Mouse (Mus musculus) intestine, embryonic 16.5 days (tissue): Measurements from ENCODE around the gene Slc16a1. TPM values are rescaled to one million over a fixed set of nuclear protein-coding genes. Genes with fewer than 3 reads are reported as not detected.

Experiments
- polyA plus RNA-seq: library from polyadenylated mRNA; unstranded; fragments of >200 nt; fragmentation: Nextera tagmentation; extraction: Ambion mirVana; gene quantifications from 2 replicates; pipeline ENCODE4 v1.2.1, GENCODE M21; 2015

The Slc16a1 gene
- polyA plus RNA-seq, 1 experiment from 2014 or later = 48.3 TPM

Other genes with a start within 250 kb of the Slc16a1 start
- gene Lrig2, start 126.8 kb upstream of the Slc16a1 start, polyA plus RNA-seq = 9.1 and 10.2 TPM in 2 replicates
- 4.3 and 5.2 TPM in 2 replicates for gene Ppm1j, start 142.4 kb downstream of the Slc16a1 start, polyA plus RNA-seq
- 0.06 and 0.09 TPM in 2 replicates for gene Fam19a3, start 143.2 kb downstream of the Slc16a1 start, polyA plus RNA-seq
- gene Rhoc, start 149.7 kb downstream of the Slc16a1 start, polyA plus RNA-seq = 171 and 184 TPM in 2 replicates
- gene Mov10, start 179.9 kb downstream of the Slc16a1 start, polyA plus RNA-seq = 139 and 161 TPM in 2 replicates
- 37.0 and 37.8 TPM in 2 replicates for gene St7l, start 225.3 kb downstream of the Slc16a1 start, polyA plus RNA-seq
- 200 TPM in 2 replicates for gene Capza1, start 225.8 kb downstream of the Slc16a1 start, polyA plus RNA-seq